Mouse (Mus musculus) kidney, embryonic 14.5 days (tissue): Measurements from ENCODE around the gene Haus5. TPM values are rescaled to one million over a fixed set of nuclear protein-coding genes. Genes with fewer than 3 reads are reported as not detected.

Source experiments
- ATAC-seq: fragments of 200-750 bp; cut with Nextera tagmentation; 2 replicates; pipeline ENCODE4 v1.8.0; 2017; ENCODE audit warnings: moderate number of reproducible peaks, mild to moderate bottlenecking, moderate TSS enrichment, moderate library complexity; ENCODE audit not compliant: low FRiP score, low TSS enrichment
- H3K27ac ChIP-seq: fragments of 300-500 bp; sonication (generic); 2 replicates; pipeline ENCODE4 v1.5.1; 2014; ENCODE audit warnings: low read depth, mild to moderate bottlenecking, low read length, moderate library complexity, mixed read lengths
- H3K27me3 ChIP-seq: fragments of 300-500 bp; sonication (generic); 2 replicates; pipeline ENCODE4 v1.6.1; 2014; ENCODE audit warnings: mild to moderate bottlenecking, low read length; ENCODE audit not compliant: control insufficient read depth, insufficient read depth
- H3K36me3 ChIP-seq: fragments of 300-500 bp; sonication (generic); 2 replicates; pipeline ENCODE4 v1.6.1; 2014; ENCODE audit warnings: low read length, mixed read lengths; ENCODE audit not compliant: control insufficient read depth, insufficient read depth
- H3K4me1 ChIP-seq: fragments of 300-500 bp; sonication (generic); 2 replicates; pipeline ENCODE4 v1.6.1; 2014; ENCODE audit warnings: low read length, mixed read lengths; ENCODE audit not compliant: control insufficient read depth, insufficient read depth
- H3K4me2 ChIP-seq: fragments of 300-500 bp; sonication (generic); replicated peaks from 2 replicates; pipeline ENCODE4 v1.6.1; 2014; ENCODE audit warnings: low read depth, mild to moderate bottlenecking, low read length
- H3K4me3 ChIP-seq: fragments of 300-500 bp; sonication (generic); 2 replicates; pipeline ENCODE4 v1.5.1; 2014; ENCODE audit warnings: mild to moderate bottlenecking, low read length
- H3K9ac ChIP-seq: fragments of 300-500 bp; sonication (generic); 2 replicates; pipeline ENCODE4 v1.6.1; 2014; ENCODE audit warnings: low read depth, mild to moderate bottlenecking, low read length, moderate library complexity
- H3K9me3 ChIP-seq: fragments of 300-500 bp; sonication (generic); 2 replicates; pipeline ENCODE4 v1.6.1; 2016; ENCODE audit warnings: low read length; ENCODE audit not compliant: control insufficient read depth
- WGBS: fragments of 180-500 bp; shearing (Covaris S2); extraction: QIAGEN DNeasy Blood & Tissue Kit; methylation state at CpG from one replicate; pipeline ENCODE4 v1.1.7; 2014; 5-methylcytosine and 5-hydroxymethylcytosine counted together
- polyA plus RNA-seq: library from polyadenylated mRNA; unstranded; fragments of >200 nt; fragmentation: Nextera tagmentation; extraction: Ambion mirVana; gene quantifications from 2 replicates; pipeline ENCODE4 v1.2.1, GENCODE M21; 2014

Gene Haus5
- polyA plus RNA-seq, 1 experiment from 2014 or later: 58.6 TPM

DNA sequence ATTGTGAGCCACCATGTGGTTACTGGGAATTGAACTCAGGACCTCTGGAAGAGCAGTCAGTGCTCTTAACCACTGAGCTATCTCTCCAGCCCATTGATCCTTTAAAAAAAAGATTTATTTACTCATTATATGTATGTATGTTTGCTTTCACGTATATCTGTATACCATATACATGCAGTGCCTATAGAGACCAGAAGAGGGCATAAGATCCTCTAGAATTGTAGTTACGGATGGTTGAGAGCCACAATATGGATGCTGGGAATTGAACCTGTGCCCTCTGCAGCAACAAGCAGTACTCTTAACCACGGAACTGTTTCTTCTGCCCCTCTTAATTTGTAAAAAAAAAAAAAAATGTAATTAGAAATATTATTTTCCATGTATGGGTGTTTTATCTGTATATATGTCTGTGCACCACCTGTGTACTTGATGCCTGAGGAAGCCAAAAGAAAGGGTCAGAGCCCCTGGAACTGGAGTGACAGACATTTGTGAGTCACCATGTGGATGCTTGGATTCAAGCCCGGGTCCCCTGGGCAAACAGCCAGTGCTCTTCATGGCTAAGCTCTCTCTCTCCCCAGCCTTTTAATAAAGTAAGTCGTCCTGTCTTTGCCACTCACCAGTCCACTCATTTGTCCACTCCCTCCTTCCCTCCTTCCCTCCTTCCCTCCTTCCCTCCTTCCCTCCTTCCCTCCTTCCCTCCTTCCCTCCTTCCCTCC lies 13.6 kb upstream of the Haus5 start:
- Histone ChIP-seq H3K4me3 (no peak overlapping the region), H3K36me3 (no peaks in the 10 kb centered on the region), H3K27me3 (no peaks in the 10 kb centered on the region), H3K9ac (no peak overlapping the region), H3K4me1 (no peaks in the 10 kb centered on the region), H3K27ac (no peak overlapping the region), H3K9me3 (no peaks in the 10 kb centered on the region), H3K4me2 (no peak overlapping the region)
- WGBS: 67% methylated on average over 5 of the region's 5 CpGs
- no peak for ATAC-seq

DNA sequence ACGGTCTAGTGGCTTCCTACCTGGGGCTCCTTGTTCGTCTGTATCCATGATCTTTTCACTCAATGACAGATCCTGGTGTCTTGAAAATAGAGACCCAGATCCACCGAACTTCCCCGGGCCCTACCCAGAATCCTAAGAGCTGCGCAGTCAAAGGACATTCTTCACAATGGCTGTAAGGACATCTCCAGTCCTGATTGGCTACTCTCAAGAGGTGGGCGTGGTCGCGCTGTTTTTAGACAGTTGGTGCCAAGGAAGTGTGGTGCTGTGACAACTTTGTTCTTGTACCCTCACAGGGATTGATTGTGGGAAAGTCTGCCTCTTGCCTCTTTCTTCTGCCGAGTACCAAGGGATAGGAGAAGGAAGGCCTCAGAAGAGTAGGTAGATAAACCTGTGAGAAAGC lies 6.7 kb upstream of the Haus5 start, which contains the start of gene Pmis2:
Gene Pmis2 (minus strand): TSS at position 126 of the 400 bp plus-strand sequence.
- H3K36me3 ChIP-seq: no peaks in the 10 kb centered on the region
- no peak within 1 kb of the TSS for H3K4me3 ChIP-seq
- no peaks in the 10 kb centered on the region for H3K4me1 ChIP-seq
- no peak for ATAC-seq
- no peak within 1 kb of the TSS for H3K27ac ChIP-seq
- no peak within 1 kb of the TSS for H3K9ac ChIP-seq
- no peaks in the 10 kb centered on the region for H3K9me3 ChIP-seq
- no peak within 1 kb of the TSS for H3K4me2 ChIP-seq
- no peaks in the 10 kb centered on the region for H3K27me3 ChIP-seq
- WGBS: 62% methylated on average over 9 of the region's 9 CpGs

DNA sequence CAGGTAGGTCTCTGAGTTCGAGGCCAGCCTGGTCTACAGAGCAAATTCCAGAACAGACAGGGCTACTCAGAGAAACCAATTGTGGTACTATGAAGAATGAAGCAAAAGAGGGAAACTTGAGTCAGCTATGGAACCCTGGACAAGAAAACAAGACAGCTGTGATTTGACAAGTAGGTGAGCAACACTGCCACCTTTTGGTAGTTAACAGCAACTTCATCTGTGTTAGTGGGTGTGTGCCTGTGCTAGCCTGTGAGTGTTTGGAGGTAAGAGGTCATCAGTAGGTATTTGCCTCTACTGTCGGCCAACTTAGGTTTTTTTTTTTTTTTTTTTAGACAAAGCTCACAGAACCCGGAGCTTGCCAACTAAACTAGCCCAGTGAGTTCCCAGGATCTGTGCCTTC lies 4.4 kb upstream of the Haus5 start:
- H3K4me1 ChIP-seq: no peaks in the 10 kb centered on the region
- WGBS: 16% methylated on average over 3 of the region's 3 CpGs
- H3K4me2 ChIP-seq: no peak overlapping the region
- no peak overlapping the region for H3K27ac ChIP-seq
- no peak overlapping the region for H3K9ac ChIP-seq
- no peaks in the 10 kb centered on the region for H3K9me3 ChIP-seq
- ATAC-seq: no peak
- no peak overlapping the region for H3K4me3 ChIP-seq
- H3K27me3 ChIP-seq: no peaks in the 10 kb centered on the region
- no peaks in the 10 kb centered on the region for H3K36me3 ChIP-seq

DNA sequence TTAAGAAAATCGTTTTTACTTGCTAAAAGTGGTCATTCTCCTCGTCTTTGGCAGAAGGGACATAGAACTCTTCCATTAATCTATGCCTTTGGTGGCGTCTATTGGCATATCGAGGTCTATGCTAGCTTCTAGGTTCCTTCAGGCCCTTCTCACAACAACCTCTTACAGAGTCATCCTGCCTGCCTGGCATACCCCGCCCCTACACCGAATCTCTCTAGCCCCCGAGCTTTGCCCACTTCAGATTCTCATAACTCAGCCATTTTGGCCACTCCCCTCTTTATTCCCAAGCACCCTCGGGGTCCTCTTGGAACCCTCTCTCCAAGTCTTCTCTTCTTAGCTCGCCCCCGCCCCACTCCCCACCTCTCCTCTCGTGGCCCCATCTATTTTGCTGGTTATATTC lies 527 bp upstream of the Haus5 start:
- Histone ChIP-seq H3K4me3 (peak overlapping the region; percentile 78), H3K27ac (no peak overlapping the region), H3K9me3 (no peaks in the 10 kb centered on the region), H3K4me2 (peak overlapping the region; percentile 64), H3K27me3 (no peaks in the 10 kb centered on the region), H3K4me1 (no peaks in the 10 kb centered on the region), H3K9ac (peak overlapping the region; percentile 77; the same call in 1 of the 2 replicates), H3K36me3 (peaks cover 18% of the 10 kb centered on the region)
- WGBS: 8% methylated on average over 11 of the region's 11 CpGs
- ATAC-seq: peak; percentile 43; the same call in 1 of the 2 replicates

DNA sequence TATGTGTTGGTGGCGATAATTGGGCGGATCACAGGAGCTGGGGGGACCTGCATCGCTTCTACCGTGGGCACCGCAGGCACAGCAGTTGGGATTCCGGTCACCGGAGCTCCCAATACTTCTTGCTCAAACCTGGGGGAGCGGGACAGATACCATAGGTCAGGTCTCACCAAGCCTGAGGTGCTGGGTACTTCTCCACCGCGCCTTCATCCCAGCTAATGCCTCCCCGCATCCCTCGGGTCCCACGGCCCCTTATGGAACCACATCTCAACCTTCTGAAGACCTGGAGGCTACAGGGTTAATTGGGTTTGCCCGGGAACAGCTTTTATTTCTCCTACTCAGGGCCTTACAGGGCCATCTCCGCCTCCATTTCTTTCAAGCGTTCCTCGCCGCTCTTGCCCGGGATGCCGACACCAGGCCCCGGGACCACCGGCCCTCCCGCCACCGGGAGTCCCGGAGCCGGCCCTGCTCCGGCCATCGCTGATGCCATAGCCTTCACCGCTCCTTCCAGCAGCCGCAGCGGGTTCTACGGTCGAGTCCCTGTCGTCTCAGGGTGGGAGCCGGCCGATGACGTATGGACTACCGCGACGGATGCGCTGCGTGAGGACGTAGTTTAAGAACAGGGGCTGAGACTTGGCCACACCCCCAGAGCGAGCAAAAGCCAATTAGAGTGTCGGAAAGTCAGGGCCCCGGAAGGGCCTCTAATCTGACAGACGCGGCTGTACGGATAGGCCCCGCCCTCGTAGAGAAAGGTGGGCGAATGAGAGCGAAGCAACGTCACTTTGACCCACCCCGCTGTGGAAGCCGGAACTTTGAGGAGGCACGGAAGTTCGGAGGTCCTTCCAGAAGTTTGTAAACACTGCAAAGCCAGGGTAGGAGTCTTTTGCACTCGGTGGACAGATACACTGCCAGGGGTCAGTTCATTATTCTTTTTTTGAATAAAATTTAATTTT lies 14.9 kb downstream of the Haus5 start, which contains the start of gene Rbm42:
Gene Rbm42 (minus strand): TSS at position 727 of the 950 bp plus-strand sequence.
- H3K27me3 ChIP-seq: no peaks in the 10 kb centered on the region
- H3K4me1 ChIP-seq: 0 out of 2 replicates have a peak, but pooled peaks cover 7% of the 10 kb centered on the region
- peaks cover 56% of the 10 kb centered on the region for H3K36me3 ChIP-seq
- peak within 1 kb of the TSS; percentile 69; the same call in 1 of the 2 replicates for H3K27ac ChIP-seq
- no peaks in the 10 kb centered on the region for H3K9me3 ChIP-seq
- peak within 1 kb of the TSS; percentile 94 for H3K9ac ChIP-seq
- peak within 1 kb of the TSS; percentile 98 for H3K4me3 ChIP-seq
- ATAC-seq: peak; percentile 100
- H3K4me2 ChIP-seq: peak within 1 kb of the TSS; percentile 82
- 1% methylated on average over 59 of the region's 59 CpGs for WGBS

DNA sequence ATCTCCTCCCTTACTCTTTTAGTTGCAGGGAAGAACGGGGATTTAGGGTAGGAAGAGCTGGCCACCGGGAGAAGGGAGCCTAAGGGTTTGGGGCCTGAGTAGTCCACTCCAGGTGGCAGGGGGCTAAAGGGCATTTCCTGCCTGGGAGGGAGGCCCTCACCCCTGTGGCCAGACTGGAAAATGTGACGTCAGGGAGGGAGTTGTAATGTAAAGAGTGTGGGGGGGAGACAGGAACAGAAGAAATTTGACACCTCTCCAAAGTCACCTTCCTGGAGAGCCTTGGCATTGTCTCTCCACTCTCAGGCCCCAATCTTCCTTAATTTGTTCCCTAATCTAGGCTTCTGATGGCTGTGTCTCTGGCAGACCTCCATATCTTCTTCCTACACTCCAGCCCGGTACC lies 25.7 kb downstream of the Haus5 start:
- Histone ChIP-seq H3K9ac (no peak overlapping the region; the same call in 1 of the 2 replicates), H3K36me3 (peaks cover 39% of the 10 kb centered on the region), H3K4me2 (no peak overlapping the region), H3K27ac (no peak overlapping the region), H3K9me3 (no peaks in the 10 kb centered on the region), H3K4me3 (no peak overlapping the region), H3K4me1 (0 out of 2 replicates have a peak, but pooled peaks cover 11% of the 10 kb centered on the region), H3K27me3 (peaks cover 27% of the 10 kb centered on the region)
- no peak for ATAC-seq
- 8% methylated on average over 4 of the region's 4 CpGs for WGBS

DNA sequence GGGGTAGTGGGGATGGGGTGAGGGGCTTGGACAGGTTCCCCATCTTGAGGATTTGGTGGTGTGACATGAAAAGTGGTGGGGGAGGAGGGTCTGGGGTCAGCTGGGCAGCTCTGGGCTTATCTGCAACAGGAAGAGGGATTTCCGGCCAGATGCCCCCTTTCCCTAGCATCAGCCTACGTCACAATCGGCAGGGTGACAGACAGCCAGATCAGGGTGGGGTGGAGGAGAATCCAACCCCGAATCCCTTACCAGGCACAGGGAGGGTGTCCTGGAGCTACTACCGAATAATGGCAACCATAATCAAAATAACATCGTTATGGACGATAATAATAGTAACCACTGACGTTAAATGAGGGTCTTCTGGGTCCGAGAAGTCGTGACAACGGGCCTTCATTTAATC lies 28.4 kb downstream of the Haus5 start:
- no peak overlapping the region for H3K4me3 ChIP-seq

DNA sequence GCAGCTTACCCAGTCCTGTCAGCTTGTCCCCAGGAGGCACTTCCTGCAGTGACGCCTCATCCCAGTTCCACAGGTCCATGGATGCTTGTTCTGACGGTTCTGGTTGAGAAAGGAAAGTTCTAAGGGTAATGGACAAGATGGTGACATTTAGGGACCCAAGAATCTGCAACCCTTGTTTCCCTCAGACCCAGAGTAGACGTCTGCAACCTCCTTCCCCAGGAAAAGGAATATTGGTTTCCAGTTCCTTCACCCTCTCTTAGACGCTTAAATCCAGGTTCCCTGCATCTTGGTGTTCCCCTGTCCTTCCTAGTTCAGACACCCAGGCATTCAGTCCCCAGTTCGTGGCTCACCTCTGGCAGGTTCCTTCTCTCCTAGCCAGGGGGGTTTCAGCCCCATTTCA lies 29.0 kb downstream of the Haus5 start, which contains the start of gene Etv2:
Gene Etv2 (minus strand): TSS at position 101 of the 400 bp plus-strand sequence.
- no peak for ATAC-seq
- Histone ChIP-seq H3K27ac (no peak within 1 kb of the TSS), H3K4me3 (peak within 1 kb of the TSS; percentile 28), H3K9me3 (no peaks in the 10 kb centered on the region), H3K36me3 (peaks cover 5% of the 10 kb centered on the region), H3K4me2 (peak within 1 kb of the TSS; percentile 32), H3K9ac (no peak within 1 kb of the TSS; the same call in 1 of the 2 replicates), H3K27me3 (peaks cover 52% of the 10 kb centered on the region), H3K4me1 (0 out of 2 replicates have a peak, but pooled peaks cover 11% of the 10 kb centered on the region)
- WGBS: 6% methylated on average over 5 of the region's 5 CpGs

More for the DNA sequence above, 28.4 kb downstream of the Haus5 start:
- no peak overlapping the region for H3K9ac ChIP-seq
- 0 out of 2 replicates have a peak, but pooled peaks cover 11% of the 10 kb centered on the region for H3K4me1 ChIP-seq
- H3K27ac ChIP-seq: no peak overlapping the region
- no peak overlapping the region for H3K4me2 ChIP-seq
- H3K36me3 ChIP-seq: peaks cover 12% of the 10 kb centered on the region
- H3K27me3 ChIP-seq: peaks cover 50% of the 10 kb centered on the region
- WGBS: 23% methylated on average over 11 of the region's 11 CpGs
- no peaks in the 10 kb centered on the region for H3K9me3 ChIP-seq
- ATAC-seq: no peak
